Mouse (Mus musculus) neutrophil, adult 65 days (primary cell): ENCODE data around the gene Cyth3. TPM values are rescaled to one million over a fixed set of nuclear protein-coding genes. Genes with fewer than 3 reads are reported as not detected.

Source experiments
- total RNA-seq: library from RNA; stranded (reverse); gene quantifications from 2 replicates; pipeline ENCODE4 v1.2.4, GENCODE M21; 2023

Cyth3 gene
- total RNA-seq, result 5.2 and 6.1 TPM in 2 replicates

GRCm38 (mm10) chr5:143621893-143622622, at the start of gene Cyth3:
Gene Cyth3, plus strand, starts transcription at chr5:143622447.

GRCm38 (mm10) chr5:143732180-143732891, 110.1 kb downstream of the Cyth3 start, which contains the start of gene Usp42:
Gene Usp42, minus strand, starts transcription at chr5:143732280.

Other genes starting within 250 kb of the Cyth3 start
- gene Kdelr2, start 218.6 kb upstream of the Cyth3 start, total RNA-seq, result 34.3 and 35.9 TPM in 2 replicates
- gene Daglb, start 157.9 kb upstream of the Cyth3 start, total RNA-seq, result 24.1 and 32.9 TPM in 2 replicates
- gene Rac1, start 94.4 kb upstream of the Cyth3 start, total RNA-seq, result 373 and 445 TPM in 2 replicates
- gene Usp42, start 109.8 kb downstream of the Cyth3 start, total RNA-seq, result 12.9 and 18.5 TPM in 2 replicates
- 49.5 and 61.7 TPM in 2 replicates for gene Eif2ak1, start 195.3 kb downstream of the Cyth3 start, total RNA-seq